ENCODE assay signal across 8 mouse cellular contexts in genomic region chr8:111742261-111743037, GRCm38 (mm10). TPM values are rescaled to one million over a fixed set of nuclear protein-coding genes. Genes with fewer than 3 reads are reported as not detected.
A peak's percentile ranks its signal among the peaks of the same experiment; 100 is the strongest.
DNase-seq lines count a peak whose midpoint lies in the region; ATAC-seq and TF ChIP-seq lines count a peak whose summit lies in the region.

No protein-coding gene starts in this region.

- TF ChIP-seq EP300 in ES-Bruce4 (IDR thresholded peaks at IDR 0.05; ENCODE audit: insufficient read depth, low read depth, low read length): no peak
- no peak for TF ChIP-seq EP300 in liver, embryonic 14.5 days (IDR thresholded peaks at IDR 0.05; ENCODE audit: low read depth)

- H3K27me3 ChIP-seq in ES-Bruce4 (ENCODE audit: control insufficient read depth, insufficient read depth, low read length, poor library complexity, severe bottlenecking): no peaks in the 10 kb centered on the region
- H3K27me3 ChIP-seq in embryonic facial prominence, embryonic 13.5 days: no peaks in the 10 kb centered on the region
- no peaks in the 10 kb centered on the region for H3K27me3 ChIP-seq in intestine, embryonic 16.5 days (replicated peaks; ENCODE audit: control insufficient read depth, insufficient read depth, low read length)
- peaks cover 35% of the 10 kb centered on the region for H3K27me3 ChIP-seq in liver, embryonic 14.5 days (ENCODE audit: control insufficient read depth, insufficient read depth, low read length)

- WGBS in embryonic facial prominence, embryonic 13.5 days: 13% methylated on average over 11 of the region's 11 CpGs
- WGBS in intestine, embryonic 16.5 days: 22% methylated on average over 11 of the region's 11 CpGs
- WGBS in liver, embryonic 14.5 days (ENCODE audit: insufficient replicate concordance): 34% methylated on average over 11 of the region's 11 CpGs

- no peak for ATAC-seq in embryonic facial prominence, embryonic 13.5 days (ENCODE audit: insufficient number of reproducible peaks, insufficient read depth, low FRiP score, low TSS enrichment, low read depth)
- ATAC-seq in intestine, embryonic 16.5 days: no peak
- no peak for ATAC-seq in liver, embryonic 14.5 days (ENCODE audit: insufficient read depth)

- peak overlapping the region; percentile 84 for H3K4me3 ChIP-seq in ES-Bruce4 (ENCODE audit: low read depth, low read length)
- peak overlapping the region; percentile 90 for H3K4me3 ChIP-seq in embryonic facial prominence, embryonic 13.5 days
- peak overlapping the region; percentile 89 for H3K4me3 ChIP-seq in intestine, embryonic 16.5 days (ENCODE audit: low read length)
- peak overlapping the region; percentile 53 to 54 for H3K4me3 ChIP-seq in liver, embryonic 14.5 days (ENCODE audit: insufficient read depth in 1 of 2, low read depth in 2 of 2, low read length in 2 of 2)

- peak overlapping the region; percentile 96 for H3K9ac ChIP-seq in ES-Bruce4 (ENCODE audit: low read depth, poor library complexity, severe bottlenecking)
- H3K9ac ChIP-seq in embryonic facial prominence, embryonic 13.5 days: peak overlapping the region; percentile 92
- H3K9ac ChIP-seq in intestine, embryonic 16.5 days (ENCODE audit: low read depth, low read length): peak overlapping the region; percentile 97
- no peak overlapping the region for H3K9ac ChIP-seq in liver, embryonic 14.5 days (replicated peaks)

- peaks cover 12% of the 10 kb centered on the region for H3K4me1 ChIP-seq in ES-Bruce4 (ENCODE audit: control insufficient read depth, insufficient read depth, low read length)
- H3K4me1 ChIP-seq in embryonic facial prominence, embryonic 13.5 days: peaks cover 73% of the 10 kb centered on the region
- H3K4me1 ChIP-seq in intestine, embryonic 16.5 days (ENCODE audit: control insufficient read depth, insufficient read depth, low read length): peaks cover 76% of the 10 kb centered on the region
- peaks cover 0 to 12% of the 10 kb centered on the region in 2 experiments; a peak in 1 of 4 replicates for H3K4me1 ChIP-seq in liver, embryonic 14.5 days (replicated peaks; ENCODE audit: control insufficient read depth in 2 of 2, insufficient read depth in 2 of 2, low read length in 1 of 2)

- H3K4me2 ChIP-seq in embryonic facial prominence, embryonic 13.5 days: peak overlapping the region; percentile 81
- H3K4me2 ChIP-seq in intestine, embryonic 16.5 days (ENCODE audit: low read depth, low read length): peak overlapping the region; percentile 85
- peak overlapping the region; percentile 58 for H3K4me2 ChIP-seq in liver, embryonic 14.5 days (ENCODE audit: low read depth)

- TF ChIP-seq CTCF in ES-Bruce4 (IDR thresholded peaks at IDR 0.05; ENCODE audit: low read depth, low read length): no peak
- no peak for TF ChIP-seq CTCF in liver, embryonic 14.5 days (IDR thresholded peaks at IDR 0.05; ENCODE audit: low read depth)

- no peak for TF ChIP-seq POLR2A in ES-Bruce4 (IDR thresholded peaks at IDR 0.05; ENCODE audit: insufficient read depth, low read length)

- DNase-seq in embryo, embryonic 10.5 days (ENCODE audit: low spot score): peak; percentile 30
- no peak for DNase-seq in embryo, embryonic 11 days
- DNase-seq in liver, embryonic 14.5 days (ENCODE audit: low read depth in 3 of 3, low spot score in 3 of 3): no peak
- DNase-seq in T-cell, adult 2 months (ENCODE audit: low spot score): no peak
- no peak for DNase-seq in thymus, postnatal 14 days

- H3K36me3 ChIP-seq in ES-Bruce4 (ENCODE audit: control insufficient read depth, insufficient read depth, low read length, poor library complexity, severe bottlenecking): no peaks in the 10 kb centered on the region
- no peaks in the 10 kb centered on the region for H3K36me3 ChIP-seq in embryonic facial prominence, embryonic 13.5 days
- H3K36me3 ChIP-seq in intestine, embryonic 16.5 days (ENCODE audit: control insufficient read depth, insufficient read depth, low read length): no peaks in the 10 kb centered on the region
- H3K36me3 ChIP-seq in liver, embryonic 14.5 days (replicated peaks; ENCODE audit: control insufficient read depth, insufficient read depth, low read depth): no peaks in the 10 kb centered on the region

- no peak overlapping the region for H3K27ac ChIP-seq in ES-Bruce4 (ENCODE audit: insufficient read depth, low read length)
- peak overlapping the region; percentile 85 for H3K27ac ChIP-seq in embryonic facial prominence, embryonic 13.5 days
- peak overlapping the region; percentile 82 for H3K27ac ChIP-seq in intestine, embryonic 16.5 days (ENCODE audit: low read length)
- H3K27ac ChIP-seq in liver, embryonic 14.5 days: no peak overlapping the region

- no peaks in the 10 kb centered on the region for H3K9me3 ChIP-seq in ES-Bruce4 (replicated peaks; ENCODE audit: control insufficient read depth, insufficient read depth, low read length, poor library complexity, severe bottlenecking)
- H3K9me3 ChIP-seq in embryonic facial prominence, embryonic 13.5 days: no peaks in the 10 kb centered on the region
- H3K9me3 ChIP-seq in intestine, embryonic 16.5 days (ENCODE audit: control insufficient read depth, low read length): no peaks in the 10 kb centered on the region
- H3K9me3 ChIP-seq in liver, embryonic 14.5 days (ENCODE audit: control insufficient read depth, low read length): no peaks in the 10 kb centered on the region

RNA-seq across cellular contexts. Expression of gene Bcar1, which starts 1.2 kb away (rescaled TPM):
- 59.8 and 64.6 TPM in 2 replicates for polyA plus RNA-seq in ES-Bruce4 (2011; ENCODE audit: insufficient read depth, insufficient read length, low read depth, missing spikeins)
- polyA plus RNA-seq in embryonic facial prominence, embryonic 13.5 days (2015; fragmentation: Nextera tagmentation; extraction: Ambion mirVana): 35.6 and 37.3 TPM in 2 replicates
- polyA plus RNA-seq in intestine, embryonic 16.5 days (2015; fragmentation: Nextera tagmentation; extraction: Ambion mirVana): 44.6 and 48.5 TPM in 2 replicates
- polyA plus RNA-seq in liver, embryonic 14.5 days (2012; rRNA removed): 5.6 and 6.7 TPM in 2 replicates
- polyA plus RNA-seq in liver, embryonic 14.5 days (2014; fragmentation: Nextera tagmentation; extraction: Ambion mirVana): 4.3 and 4.9 TPM in 2 replicates

RNA-seq across cellular contexts. Expression of gene Ctrb1, which starts 51.6 kb away (rescaled TPM):
- polyA plus RNA-seq in ES-Bruce4 (2011; ENCODE audit: insufficient read depth, insufficient read length, low read depth, missing spikeins): not detected in 2 replicates
- polyA plus RNA-seq in embryonic facial prominence, embryonic 13.5 days (2015; fragmentation: Nextera tagmentation; extraction: Ambion mirVana): 1.2 TPM in 1 of 2 replicates, not detected in the other
- 1,904 and 2,500 TPM in 2 replicates for polyA plus RNA-seq in intestine, embryonic 16.5 days (2015; fragmentation: Nextera tagmentation; extraction: Ambion mirVana)
- polyA plus RNA-seq in liver, embryonic 14.5 days (2012; rRNA removed): 2.5 and 2.9 TPM in 2 replicates
- 1.5 TPM in 1 of 2 replicates, not detected in the other for polyA plus RNA-seq in liver, embryonic 14.5 days (2014; fragmentation: Nextera tagmentation; extraction: Ambion mirVana)

Comparison
In these comparisons a context has a peak if more than half of its experiments do, and no peak if none do; other contexts are left out.
1. H3K27ac ChIP-seq: peak in embryonic facial prominence, embryonic 13.5 days (single experiment) and intestine, embryonic 16.5 days (single experiment); none in ES-Bruce4 (single experiment) and liver, embryonic 14.5 days (single experiment).
2. RNA of gene Ctrb1, which starts 51.6 kb away (polyA plus RNA-seq): 1,904 to 2,500 TPM in intestine, embryonic 16.5 days; 1.5 to 2.9 TPM in liver, embryonic 14.5 days, 1.2 TPM in embryonic facial prominence, embryonic 13.5 days and not detected in ES-Bruce4; every median in the first group is over 100 times any median in the second.
3. Peak in every context shown above with its lines, with median percentiles within 50 percentile points of each other: H3K4me3 ChIP-seq and H3K4me2 ChIP-seq.